Mouse (Mus musculus): ENCODE measurements around the gene Gm9837. TPM values are rescaled to one million over a fixed set of nuclear protein-coding genes. Genes with fewer than 3 reads are reported as not detected.

Gm9837 gene
- total and polyA plus RNA-seq, 3 experiments = not detected

DNA sequence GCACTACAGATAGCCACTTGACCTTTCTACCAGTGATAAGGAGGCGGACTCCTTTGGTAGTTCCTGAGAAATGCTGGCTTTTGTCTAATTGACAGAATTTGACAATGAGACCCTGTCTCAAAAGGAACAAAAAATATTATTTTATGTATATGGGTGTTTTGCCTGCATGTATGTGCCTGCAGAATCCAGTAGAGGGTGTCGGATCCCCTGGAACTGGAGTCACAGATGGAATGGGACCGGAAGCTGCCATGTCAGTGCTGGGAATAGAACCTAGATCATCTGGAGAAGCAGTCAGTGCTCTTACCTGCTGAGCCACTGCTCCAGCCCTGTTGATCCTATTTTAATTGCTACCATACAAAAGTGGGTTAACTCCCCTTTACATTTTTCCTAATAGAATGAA lies 2.4 kb upstream of the Gm9837 start:
- Histone ChIP-seq H3K27me3 (replicated peaks) (peaks cover 11% of the 10 kb centered on the region), H3K4me2 (ENCODE audit: insufficient read depth, low read depth, poor library complexity, severe bottlenecking) (no peak overlapping the region), H3K4me1 (ENCODE audit: control insufficient read depth in 1 of 2, insufficient read depth in 2 of 2) (peaks cover 0 to 3% of the 10 kb centered on the region in 2 experiments; a peak in 1 of 4 replicates), H3K36me3 (replicated peaks in 1 of 2; ENCODE audit: control insufficient read depth in 1 of 2, insufficient read depth in 1 of 2, low read length in 1 of 2) (no peaks in the 10 kb centered on the region), H3K79me2 (replicated peaks; ENCODE audit: control insufficient read depth, extremely low read depth, insufficient read depth, poor library complexity, severe bottlenecking) (no peaks in the 10 kb centered on the region), H3K9ac (ENCODE audit: insufficient read depth, low read depth) (no peak overlapping the region), H3K9me3 (replicated peaks; ENCODE audit: low read length) (no peaks in the 10 kb centered on the region), H3K27ac (ENCODE audit: insufficient read depth, low read depth) (no peak overlapping the region), H3K4me3 (replicated peaks in 1 of 3; ENCODE audit: low read depth in 2 of 3, low read length in 2 of 3, poor library complexity in 1 of 3) (no peak overlapping the region)
- no peak for DNase-seq (ENCODE audit: extremely low read depth)
- dilution Hi-C loops (cut with MboI; ENCODE audit: extremely low pct_ligation_motif_present, extremely low pct_unique_long_range_greater_than_20kb, low sequenced_read_pairs) (no loop called here), in situ Hi-C loops (cut with MboI; ENCODE audit: low pct_ligation_motif_present, low pct_unique_long_range_greater_than_20kb, low sequenced_read_pairs) (loop anchor here (5.0 kb wide), 1 partner anchor 45 kb away; the partner anchor contains the start of gene Sept8)
- no peak for TF ChIP-seq ELF1 (IDR thresholded peaks at IDR 0.05; ENCODE audit: low read depth, low read length)
- no peak for TF ChIP-seq MXI1 (IDR thresholded peaks at IDR 0.05; ENCODE audit: low read depth, low read length)
- no peak for TF ChIP-seq MAX (IDR thresholded peaks at IDR 0.05; ENCODE audit: low read length)
- TF ChIP-seq SMC3 (IDR thresholded peaks at IDR 0.05; ENCODE audit: low read depth, low read length) = peak; percentile 28
- TF ChIP-seq CTCF (conservative IDR thresholded peaks at IDR 0.05 in 1 of 2, IDR thresholded peaks at IDR 0.05 in 1 of 2; ENCODE audit: low read depth in 2 of 2, low read length in 2 of 2) = peak in 1 of 2 experiments; percentile 41; a peak in 2 of 4 replicates
- TF ChIP-seq USF2 (conservative IDR thresholded peaks at IDR 0.05; ENCODE audit: low read depth, low read length) = no peak
- TF ChIP-seq E2F4 (IDR thresholded peaks at IDR 0.05; ENCODE audit: insufficient replicate concordance, low read depth, low read length) = no peak
- TF ChIP-seq BHLHE40 (IDR thresholded peaks at IDR 0.05; ENCODE audit: low read depth, low read length) = no peak
- no peak for TF ChIP-seq SIN3A (IDR thresholded peaks at IDR 0.05; ENCODE audit: low read length)
- no peak for TF ChIP-seq JUN (IDR thresholded peaks at IDR 0.05; ENCODE audit: insufficient read depth, low read depth, low read length)
- TF ChIP-seq RCOR1 (conservative IDR thresholded peaks at IDR 0.05; ENCODE audit: low read depth, low read length) = no peak
- TF ChIP-seq MEF2A (IDR thresholded peaks at IDR 0.05; ENCODE audit: borderline replicate concordance, low read depth, low read length) = no peak
- TF ChIP-seq POLR2AphosphoS2 (IDR thresholded peaks at IDR 0.05; ENCODE audit: low read depth, low read length) = no peak
- peak; percentile 38 for TF ChIP-seq RAD21 (IDR thresholded peaks at IDR 0.05; ENCODE audit: low read depth, low read length)
- no peak for TF ChIP-seq ZC3H11A (IDR thresholded peaks at IDR 0.05; ENCODE audit: low read depth, low read length)

DNA sequence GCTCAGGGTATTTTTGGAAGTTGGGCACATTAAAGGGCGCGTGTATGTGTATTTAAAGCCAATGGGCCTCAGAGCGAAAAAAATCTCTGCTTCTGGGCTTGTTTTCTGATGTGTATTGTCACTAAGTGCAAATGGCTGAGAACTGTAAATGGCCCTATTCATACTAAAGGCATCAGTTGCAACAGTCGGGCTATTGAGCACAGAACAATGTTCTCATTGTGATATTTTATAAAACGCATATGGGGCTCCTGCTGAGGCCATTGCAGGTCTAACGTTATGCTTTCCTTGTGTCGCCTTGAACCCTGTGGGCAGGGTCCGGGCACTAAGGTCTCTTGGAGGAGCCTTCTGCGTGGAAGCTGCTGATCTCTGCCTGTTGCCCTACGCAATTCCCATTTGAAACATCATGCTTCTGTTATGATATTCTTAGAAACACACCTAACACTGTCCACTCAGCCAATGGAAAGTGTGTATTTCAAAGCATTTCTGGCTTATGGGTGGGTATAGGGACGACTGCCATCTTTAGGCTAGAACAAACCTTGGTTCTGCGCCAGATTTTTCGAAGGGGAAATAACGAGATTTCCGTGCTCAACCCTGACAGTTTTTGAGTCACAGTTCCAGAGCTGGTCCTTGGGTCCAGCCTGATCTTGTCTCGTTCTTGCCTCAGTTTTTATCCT lies 848 bp downstream of the Gm9837 start:
- Histone ChIP-seq H3K36me3 (replicated peaks in 1 of 2; ENCODE audit: control insufficient read depth in 1 of 2, insufficient read depth in 1 of 2, low read length in 1 of 2) (no peaks in the 10 kb centered on the region), H3K27ac (ENCODE audit: insufficient read depth, low read depth) (no peak overlapping the region), H3K4me2 (ENCODE audit: insufficient read depth, low read depth, poor library complexity, severe bottlenecking) (peak overlapping the region; percentile 9), H3K79me2 (replicated peaks; ENCODE audit: control insufficient read depth, extremely low read depth, insufficient read depth, poor library complexity, severe bottlenecking) (no peaks in the 10 kb centered on the region), H3K9ac (ENCODE audit: insufficient read depth, low read depth) (no peak overlapping the region), H3K4me3 (replicated peaks in 1 of 3; ENCODE audit: low read depth in 2 of 3, low read length in 2 of 3, poor library complexity in 1 of 3) (no peak overlapping the region), H3K4me1 (ENCODE audit: control insufficient read depth in 1 of 2, insufficient read depth in 2 of 2) (peaks cover 0 to 3% of the 10 kb centered on the region in 2 experiments; a peak in 1 of 4 replicates), H3K9me3 (replicated peaks; ENCODE audit: low read length) (no peaks in the 10 kb centered on the region), H3K27me3 (replicated peaks) (peaks cover 8% of the 10 kb centered on the region)
- dilution Hi-C loops (cut with MboI; ENCODE audit: extremely low pct_ligation_motif_present, extremely low pct_unique_long_range_greater_than_20kb, low sequenced_read_pairs) (no loop called here), in situ Hi-C loops (cut with MboI; ENCODE audit: low pct_ligation_motif_present, low pct_unique_long_range_greater_than_20kb, low sequenced_read_pairs) (loop anchor here (5.0 to 10.0 kb wide), 3 partner anchors 93 to 385 kb away; partner anchors contain the start of gene Gm12216)
- TF ChIP-seq BHLHE40 (IDR thresholded peaks at IDR 0.05; ENCODE audit: low read depth, low read length) (no peak), NELFE (IDR thresholded peaks at IDR 0.05; ENCODE audit: low read depth, low read length) (no peak), POLR2A (IDR thresholded peaks at IDR 0.05; ENCODE audit: low read depth, low read length) (no peak), JUN (IDR thresholded peaks at IDR 0.05; ENCODE audit: insufficient read depth, low read depth, low read length) (no peak), SIN3A (IDR thresholded peaks at IDR 0.05; ENCODE audit: low read length) (no peak)
- no peak for DNase-seq (ENCODE audit: extremely low read depth)

Measured in CH12.LX (cell line).